Comparison of ENCODE assay signal across 21 mouse cellular contexts in the genomic region with DNA sequence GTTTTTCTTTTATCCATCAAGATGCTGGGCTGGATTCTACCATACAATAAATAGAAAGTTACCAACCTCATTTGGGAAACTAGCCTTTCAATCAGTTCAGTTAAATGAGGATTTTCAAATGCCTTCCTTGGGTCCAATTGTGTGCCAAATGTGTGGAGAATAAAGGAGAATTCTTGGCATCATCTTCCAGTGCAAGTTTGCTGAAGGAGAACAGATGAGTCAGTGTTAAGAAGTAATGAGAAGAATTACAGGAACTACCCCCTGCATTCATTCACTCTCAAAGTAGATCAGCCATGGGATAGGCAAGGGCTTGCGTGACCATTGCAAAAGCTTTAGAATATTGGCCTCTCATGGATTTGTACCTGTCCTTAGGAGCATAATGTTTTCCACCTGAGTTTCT.
"Had no signal": no experiment of that assay in that cellular context is flagged by ENCODE, and none has a peak within 500 bp of the region (broad histone marks: within the 10 kb centered on the region; RNA-seq: fewer than 3 reads in every experiment).

No protein-coding gene starts in this region.

- H3K4me1 ChIP-seq: kidney, embryonic 15.5 days; lung, embryonic 15.5 days; megakaryocyte, embryonic 14.5 days; midbrain, embryonic 10.5 days; neural tube, embryonic 12.5 days; neural tube, embryonic 15.5 days; stomach, embryonic 15.5 days had no signal

- ATAC-seq: midbrain, embryonic 13.5 days had no signal

- H3K4me3 ChIP-seq: kidney, embryonic 15.5 days; left cerebral cortex, adult 2 months; lung, embryonic 15.5 days; megakaryocyte, embryonic 14.5 days; midbrain, embryonic 10.5 days; midbrain, embryonic 13.5 days; neural tube, embryonic 12.5 days; neural tube, embryonic 15.5 days; stomach, embryonic 15.5 days had no signal

- H3K27ac ChIP-seq: kidney, embryonic 15.5 days; left cerebral cortex, adult 2 months; liver, embryonic 14.5 days; lung, embryonic 15.5 days; midbrain, embryonic 10.5 days; midbrain, embryonic 13.5 days; neural tube, embryonic 12.5 days; neural tube, embryonic 15.5 days; stomach, embryonic 15.5 days had no signal

- H3K27me3 ChIP-seq: kidney, embryonic 15.5 days; lung, embryonic 15.5 days; megakaryocyte, embryonic 14.5 days; midbrain, embryonic 13.5 days; neural tube, embryonic 12.5 days; neural tube, embryonic 15.5 days; stomach, embryonic 15.5 days had no signal

- H3K4me2 ChIP-seq: kidney, embryonic 15.5 days; liver, embryonic 11.5 days; lung, embryonic 15.5 days; midbrain, embryonic 13.5 days; neural tube, embryonic 12.5 days; neural tube, embryonic 15.5 days; stomach, embryonic 15.5 days had no signal

- H3K9me3 ChIP-seq: kidney, embryonic 15.5 days; lung, embryonic 15.5 days; megakaryocyte, embryonic 14.5 days; midbrain, embryonic 10.5 days; midbrain, embryonic 13.5 days; neural tube, embryonic 12.5 days; neural tube, embryonic 15.5 days; stomach, embryonic 15.5 days had no signal

- H3K9ac ChIP-seq: kidney, embryonic 15.5 days; liver, embryonic 14.5 days; lung, embryonic 15.5 days; midbrain, embryonic 13.5 days; neural tube, embryonic 12.5 days; neural tube, embryonic 15.5 days; stomach, embryonic 15.5 days had no signal

- H3K36me3 ChIP-seq: kidney, embryonic 15.5 days; lung, embryonic 15.5 days; midbrain, embryonic 10.5 days; midbrain, embryonic 13.5 days; neural tube, embryonic 12.5 days; neural tube, embryonic 15.5 days; stomach, embryonic 15.5 days had no signal

- DNase-seq: kidney, postnatal 10 days; kidney, postnatal 36 days; layer of hippocampus, postnatal 36 days; lung, adult 18-20 months; lung, postnatal 10 days; lung, postnatal 36 days; right cerebral cortex, adult 18-20 months; right cerebral cortex, postnatal 14 days; spleen, adult 18-20 months; thymus, postnatal 25 days had no signal
